Mouse (Mus musculus) kidney, embryonic 15.5 days (tissue): Measurements from ENCODE around the gene Mtg1. TPM values are rescaled to one million over a fixed set of nuclear protein-coding genes. Genes with fewer than 3 reads are reported as not detected.
"Not testable (repeated sequence)": the region's sequence is repeated elsewhere in the genome, so short reads cannot be mapped to it uniquely, and the experiment has no call there.

Source experiments
- ATAC-seq: fragments of 200-750 bp; cut with Nextera tagmentation; replicated peaks from 2 replicates; pipeline ENCODE4 v1.8.0; 2017; ENCODE audit warnings: moderate TSS enrichment; ENCODE audit not compliant: low FRiP score
- H3K27ac ChIP-seq: fragments of 300-500 bp; sonication (generic); 2 replicates; pipeline ENCODE4 v1.5.1; 2015; ENCODE audit warnings: mild to moderate bottlenecking, inconsistent platforms
- H3K27me3 ChIP-seq: fragments of 300-500 bp; sonication (generic); 2 replicates; pipeline ENCODE4 v1.6.1; 2015; ENCODE audit warnings: inconsistent platforms
- H3K36me3 ChIP-seq: fragments of 300-500 bp; sonication (generic); 2 replicates; pipeline ENCODE4 v1.6.1; 2015; ENCODE audit warnings: inconsistent platforms
- H3K4me1 ChIP-seq: fragments of 300-500 bp; sonication (generic); 2 replicates; pipeline ENCODE4 v1.6.1; 2015; ENCODE audit warnings: inconsistent platforms
- H3K4me2 ChIP-seq: fragments of 300-500 bp; sonication (generic); 2 replicates; pipeline ENCODE4 v1.6.1; 2015; ENCODE audit warnings: moderate library complexity, mild to moderate bottlenecking, inconsistent platforms
- H3K4me3 ChIP-seq: fragments of 300-500 bp; sonication (generic); replicated peaks from 2 replicates; pipeline ENCODE4 v1.5.1; 2015; ENCODE audit warnings: mild to moderate bottlenecking, inconsistent platforms
- H3K9ac ChIP-seq: fragments of 300-500 bp; sonication (generic); 2 replicates; pipeline ENCODE4 v1.6.1; 2015; ENCODE audit warnings: mild to moderate bottlenecking, inconsistent platforms
- H3K9me3 ChIP-seq: fragments of 300-500 bp; sonication (generic); replicated peaks from 2 replicates; pipeline ENCODE4 v1.6.1; 2016; ENCODE audit warnings: inconsistent platforms
- whole genome bisulfite sequencing: fragments of 180-500 bp; shearing (Covaris S2); methylation state at CpG from one replicate; pipeline ENCODE4 v1.1.7; 2015; ENCODE audit warnings: mixed read lengths; 5-methylcytosine and 5-hydroxymethylcytosine counted together
- polyA plus RNA-seq: library from polyadenylated mRNA; unstranded; fragments of >200 nt; fragmentation: Nextera tagmentation; extraction: Ambion mirVana; gene quantifications from 2 replicates; pipeline ENCODE4 v1.2.1, GENCODE M21; 2015

Mtg1 gene
- polyA plus RNA-seq, 1 experiment from 2014 or later, result 26.3 TPM

GRCm38 (mm10) chr7:140134033-140134432 lies 3.3 kb upstream of the Mtg1 start:
- H3K4me3 ChIP-seq, H3K4me2 ChIP-seq, H3K9me3 ChIP-seq, H3K27ac ChIP-seq, ATAC-seq, H3K9ac ChIP-seq, H3K4me1 ChIP-seq, H3K27me3 ChIP-seq: not testable (repeated sequence)
- peaks cover 45% of the 10 kb centered on the region for H3K36me3 ChIP-seq
- 94% methylated on average over 7 of the region's 7 CpGs for WGBS

- Histone ChIP-seq H3K4me2 (no peak overlapping the region), H3K36me3 (peaks cover 34% of the 10 kb centered on the region), H3K4me1 (peaks cover 10% of the 10 kb centered on the region), H3K9me3 (no peaks in the 10 kb centered on the region), H3K9ac (no peak overlapping the region), H3K27ac (no peak overlapping the region), H3K4me3 (no peak overlapping the region), H3K27me3 (no peaks in the 10 kb centered on the region)
- WGBS, result 94% methylated on average over 5 of the region's 5 CpGs
- ATAC-seq, result no peak
These were observed 2.1 kb upstream of the Mtg1 start for GRCm38 (mm10) chr7:140135106-140135770.

- H3K9me3 ChIP-seq, result no peaks in the 10 kb centered on the region
- peak overlapping the region; percentile 89 for H3K27ac ChIP-seq
- H3K4me3 ChIP-seq, result peak overlapping the region; percentile 84
- H3K4me1 ChIP-seq, result peaks cover 10% of the 10 kb centered on the region
- H3K9ac ChIP-seq, result peak overlapping the region; percentile 93
- WGBS, result 1% methylated on average over 8 of the region's 8 CpGs
- ATAC-seq, result no peak; the same call in 1 of the 2 replicates
- H3K4me2 ChIP-seq, result peak overlapping the region; percentile 90
- no peaks in the 10 kb centered on the region for H3K27me3 ChIP-seq
- H3K36me3 ChIP-seq, result peaks cover 13% of the 10 kb centered on the region
These were observed 602 bp downstream of the Mtg1 start for GRCm38 (mm10) chr7:140138021-140138310.

DNA sequence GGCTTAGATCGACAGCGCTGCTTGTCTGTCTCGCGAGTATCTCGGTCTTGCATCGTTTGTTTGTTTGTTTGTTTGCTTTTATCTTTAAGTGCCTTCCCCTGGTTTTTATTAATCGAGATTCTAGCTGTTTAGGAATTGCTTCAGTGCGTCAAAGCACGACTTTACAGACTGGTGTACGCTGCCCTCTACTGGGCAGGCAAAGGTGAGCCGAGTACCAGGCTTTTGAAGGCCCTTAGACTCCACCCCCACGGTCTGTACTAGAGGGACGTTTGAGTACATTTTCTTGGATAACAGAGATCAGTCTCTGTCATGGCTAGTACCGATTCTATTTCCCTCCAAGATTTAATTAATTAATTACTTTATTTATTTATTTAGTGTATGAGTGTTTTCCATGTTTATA lies 4.0 kb downstream of the Mtg1 start:
- Histone ChIP-seq H3K4me2 (no peak overlapping the region), H3K4me3 (no peak overlapping the region), H3K9ac (no peak overlapping the region), H3K4me1 (peaks cover 10% of the 10 kb centered on the region), H3K27me3 (no peaks in the 10 kb centered on the region), H3K36me3 (no peaks in the 10 kb centered on the region), H3K27ac (no peak overlapping the region), H3K9me3 (no peaks in the 10 kb centered on the region)
- ATAC-seq, result no peak
- 5% methylated on average over 14 of the region's 14 CpGs for WGBS

DNA sequence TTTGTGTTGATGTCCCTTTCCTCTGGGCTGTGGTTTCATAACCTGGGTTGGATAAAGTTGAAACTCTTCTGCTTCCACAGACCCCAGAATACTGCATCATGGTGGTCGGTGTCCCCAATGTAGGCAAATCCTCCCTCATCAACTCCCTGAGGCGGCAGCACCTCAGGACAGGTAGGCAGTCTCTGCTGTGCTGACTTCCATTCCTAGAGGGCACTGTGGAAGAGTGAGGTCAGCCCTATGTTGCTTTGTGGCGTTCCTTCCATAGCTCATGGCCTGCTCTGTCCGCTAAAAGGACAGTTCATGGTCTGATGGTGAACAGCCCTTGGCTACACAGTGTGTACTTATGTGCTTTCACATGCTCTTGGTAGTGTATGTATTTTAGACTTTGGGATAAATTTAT lies 7.2 kb downstream of the Mtg1 start:
- Histone ChIP-seq H3K27me3 (no peaks in the 10 kb centered on the region), H3K4me3 (no peak overlapping the region), H3K4me2 (no peak overlapping the region), H3K4me1 (no peaks in the 10 kb centered on the region), H3K9me3 (no peaks in the 10 kb centered on the region), H3K9ac (no peak overlapping the region), H3K27ac (no peak overlapping the region), H3K36me3 (peaks cover 19% of the 10 kb centered on the region; the same call in 1 of the 2 replicates)
- no peak for ATAC-seq
- WGBS, result 85% methylated on average over 4 of the region's 4 CpGs

DNA sequence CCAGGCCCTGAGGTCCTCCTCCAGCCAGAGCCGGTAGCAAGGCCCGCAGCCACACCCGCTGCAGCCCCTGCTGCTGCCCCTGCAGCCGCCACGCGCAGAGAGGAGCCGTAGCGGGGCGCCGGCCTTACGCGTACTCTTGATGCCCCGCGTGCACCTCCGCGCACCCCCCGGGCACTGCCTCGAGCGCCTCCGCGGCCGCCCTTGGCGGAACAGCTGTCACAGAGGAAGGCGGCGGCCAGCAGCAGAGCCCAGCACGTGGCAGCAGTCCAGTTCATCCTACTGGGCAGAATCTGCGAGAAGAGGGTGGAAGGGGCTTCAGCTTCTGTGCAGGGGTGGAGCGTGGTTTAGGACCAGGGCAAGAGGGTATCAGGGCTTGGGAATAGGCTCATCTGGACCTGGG lies 16.0 kb downstream of the Mtg1 start:
- H3K27ac ChIP-seq, result no peak overlapping the region
- peaks cover 14% of the 10 kb centered on the region; the same call in 1 of the 2 replicates for H3K36me3 ChIP-seq
- peaks cover 45% of the 10 kb centered on the region for H3K27me3 ChIP-seq
- no peak; the same call in 1 of the 2 replicates for ATAC-seq
- H3K4me3 ChIP-seq, result peak overlapping the region; percentile 18
- peak overlapping the region; percentile 58 for H3K4me2 ChIP-seq
- peak overlapping the region; percentile 19; the same call in 1 of the 2 replicates for H3K9ac ChIP-seq
- 1% methylated on average over 28 of the region's 28 CpGs for WGBS
- no peaks in the 10 kb centered on the region for H3K9me3 ChIP-seq
- H3K4me1 ChIP-seq, result peaks cover 17% of the 10 kb centered on the region

DNA sequence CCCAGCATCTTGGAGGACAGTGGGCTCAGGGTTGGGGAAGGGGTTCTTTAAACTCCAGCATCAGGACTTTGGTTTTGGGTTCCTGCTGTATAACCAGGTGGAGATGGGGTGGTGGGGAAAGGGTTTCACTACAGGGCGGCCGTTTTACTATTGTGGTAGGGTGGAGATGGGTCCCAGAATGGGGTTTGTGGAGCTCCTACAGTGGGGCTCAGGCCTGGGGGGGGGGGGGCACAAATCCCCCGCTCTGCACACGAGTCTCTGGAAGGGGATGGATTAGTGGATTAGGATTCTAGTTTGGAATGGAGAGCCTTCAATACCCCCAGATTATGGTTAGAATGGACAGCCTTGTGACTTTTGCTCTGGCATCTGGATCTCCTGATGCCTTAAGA lies 16.5 kb downstream of the Mtg1 start:
- peak; percentile 33; the same call in 1 of the 2 replicates for ATAC-seq
- Histone ChIP-seq H3K4me1 (peaks cover 17% of the 10 kb centered on the region), H3K27me3 (peaks cover 49% of the 10 kb centered on the region), H3K9ac (0 out of 2 replicates have a peak overlapping the region, but pooled peaks have one; percentile 19), H3K36me3 (peaks cover 14% of the 10 kb centered on the region; the same call in 1 of the 2 replicates), H3K27ac (no peak overlapping the region), H3K4me3 (peak overlapping the region; percentile 29), H3K4me2 (peak overlapping the region; percentile 58), H3K9me3 (no peaks in the 10 kb centered on the region)
- WGBS, result 21% methylated on average over 4 of the region's 4 CpGs

- H3K4me1 ChIP-seq, result peaks cover 17% of the 10 kb centered on the region
- peaks cover 14% of the 10 kb centered on the region; the same call in 1 of the 2 replicates for H3K36me3 ChIP-seq
- 0 out of 2 replicates have a peak within 1 kb of the TSS, but pooled peaks have one; percentile 19 for H3K9ac ChIP-seq
- H3K9me3 ChIP-seq, result no peaks in the 10 kb centered on the region
- no peak within 1 kb of the TSS for H3K27ac ChIP-seq
- ATAC-seq, result peak; percentile 35; the same call in 1 of the 2 replicates
- peak within 1 kb of the TSS; percentile 58 for H3K4me2 ChIP-seq
- peak within 1 kb of the TSS; percentile 29 for H3K4me3 ChIP-seq
- peaks cover 49% of the 10 kb centered on the region for H3K27me3 ChIP-seq
- 3% methylated on average over 28 of the region's 28 CpGs for WGBS
These were observed 17.0 kb downstream of the Mtg1 start, which contains the start of gene Sprn for GRCm38 (mm10) chr7:140154218-140154927. Gene Sprn, minus strand, starts transcription at chr7:140154877.

- peaks cover 25% of the 10 kb centered on the region for H3K27me3 ChIP-seq
- no peaks in the 10 kb centered on the region for H3K9me3 ChIP-seq
- no peaks in the 10 kb centered on the region for H3K4me1 ChIP-seq
- no peak overlapping the region for H3K27ac ChIP-seq
- no peak overlapping the region for H3K4me2 ChIP-seq
- H3K9ac ChIP-seq, result no peak overlapping the region
- H3K36me3 ChIP-seq, result no peaks in the 10 kb centered on the region
- 82% methylated on average over 3 of the region's 3 CpGs for WGBS
- H3K4me3 ChIP-seq, result no peak overlapping the region
- ATAC-seq, result no peak
These were observed 23.0 kb downstream of the Mtg1 start for GRCm38 (mm10) chr7:140160363-140160762.

- H3K4me1 ChIP-seq, result no peaks in the 10 kb centered on the region
- no peak within 1 kb of the TSS for H3K4me2 ChIP-seq
- no peaks in the 10 kb centered on the region for H3K9me3 ChIP-seq
- no peak for ATAC-seq
- H3K27ac ChIP-seq, result no peak within 1 kb of the TSS
- no peaks in the 10 kb centered on the region for H3K36me3 ChIP-seq
- no peak within 1 kb of the TSS for H3K4me3 ChIP-seq
- 0 out of 2 replicates have a peak, but pooled peaks cover 4% of the 10 kb centered on the region for H3K27me3 ChIP-seq
- WGBS, result 75% methylated on average over 7 of the region's 7 CpGs
- H3K9ac ChIP-seq, result no peak within 1 kb of the TSS
These were observed 27.3 kb downstream of the Mtg1 start, which contains the start of gene Olfr522 for GRCm38 (mm10) chr7:140164664-140165063. Gene Olfr522, minus strand, starts transcription at chr7:140164764.

- 74% methylated on average over 1 of the region's 1 CpGs for WGBS
- Histone ChIP-seq H3K36me3 (no peaks in the 10 kb centered on the region), H3K4me3 (no peak overlapping the region), H3K27ac (no peak overlapping the region), H3K9me3 (no peaks in the 10 kb centered on the region), H3K4me1 (no peaks in the 10 kb centered on the region), H3K9ac (no peak overlapping the region), H3K27me3 (no peaks in the 10 kb centered on the region), H3K4me2 (no peak overlapping the region)
- ATAC-seq, result no peak
These were observed 30.6 kb downstream of the Mtg1 start for GRCm38 (mm10) chr7:140167950-140168349.

GRCm38 (mm10) chr7:140169386-140169785 lies 32.0 kb downstream of the Mtg1 start:
- Histone ChIP-seq H3K9me3 (no peaks in the 10 kb centered on the region), H3K4me3 (no peak overlapping the region), H3K9ac (no peak overlapping the region), H3K27me3 (no peaks in the 10 kb centered on the region), H3K4me2 (no peak overlapping the region), H3K27ac (no peak overlapping the region), H3K36me3 (no peaks in the 10 kb centered on the region), H3K4me1 (no peaks in the 10 kb centered on the region)
- ATAC-seq, result no peak
- 67% methylated on average over 4 of the region's 4 CpGs for WGBS
